Mouse (Mus musculus) intestine, embryonic 16.5 days (tissue): ENCODE measurements around the gene Zfp239. TPM values are rescaled to one million over a fixed set of nuclear protein-coding genes. Genes with fewer than 3 reads are reported as not detected.

Source experiments
- ATAC-seq: fragments of 200-750 bp; cut with Nextera tagmentation; 2 replicates; pipeline ENCODE4 v1.8.0; 2017; ENCODE audit warnings: moderate TSS enrichment, moderate library complexity
- H3K27ac ChIP-seq: fragments of 300-500 bp; sonication (generic); 2 replicates; pipeline ENCODE4 v1.5.1; 2014; ENCODE audit warnings: mild to moderate bottlenecking, low read length
- H3K27me3 ChIP-seq: fragments of 300-500 bp; sonication (generic); replicated peaks from 2 replicates; pipeline ENCODE4 v1.6.1; 2014; ENCODE audit warnings: low read length, control low read depth, mixed read lengths; ENCODE audit not compliant: control insufficient read depth, insufficient read depth
- H3K36me3 ChIP-seq: fragments of 300-500 bp; sonication (generic); 2 replicates; pipeline ENCODE4 v1.6.1; 2014; ENCODE audit warnings: low read length, control low read depth; ENCODE audit not compliant: control insufficient read depth, insufficient read depth
- H3K4me1 ChIP-seq: fragments of 300-500 bp; sonication (generic); 2 replicates; pipeline ENCODE4 v1.6.1; 2014; ENCODE audit warnings: low read length, control low read depth, mixed read lengths; ENCODE audit not compliant: control insufficient read depth, insufficient read depth
- H3K4me2 ChIP-seq: fragments of 300-500 bp; sonication (generic); 2 replicates; pipeline ENCODE4 v1.6.1; 2014; ENCODE audit warnings: low read depth, low read length, control low read depth
- H3K4me3 ChIP-seq: fragments of 300-500 bp; sonication (generic); 2 replicates; pipeline ENCODE4 v1.5.1; 2014; ENCODE audit warnings: mild to moderate bottlenecking, low read length
- H3K9ac ChIP-seq: fragments of 300-500 bp; sonication (generic); 2 replicates; pipeline ENCODE4 v1.6.1; 2014; ENCODE audit warnings: low read depth, low read length
- H3K9me3 ChIP-seq: fragments of 300-500 bp; sonication (generic); 2 replicates; pipeline ENCODE4 v1.6.1; 2016; ENCODE audit warnings: low read length, control low read depth; ENCODE audit not compliant: control insufficient read depth
- WGBS: fragments of 180-500 bp; shearing (Covaris S2); extraction: QIAGEN DNeasy Blood & Tissue Kit; methylation state at CpG from one replicate; pipeline ENCODE4 v1.1.7; 2014; 5-methylcytosine and 5-hydroxymethylcytosine counted together
- polyA plus RNA-seq: library from polyadenylated mRNA; unstranded; fragments of >200 nt; fragmentation: Nextera tagmentation; extraction: Ambion mirVana; gene quantifications from 2 replicates; pipeline ENCODE4 v1.2.1, GENCODE M21; 2015

Zfp239 gene
- polyA plus RNA-seq, 1 experiment from 2014 or later: 5.4 TPM

GRCm38 (mm10) chr6:117914541-117914940 is 52.6 kb downstream of the Zfp239 start:
- Histone ChIP-seq H3K9ac (no peak overlapping the region), H3K9me3 (no peaks in the 10 kb centered on the region), H3K27ac (peak overlapping the region; percentile 37; the same call in 1 of the 2 replicates), H3K36me3 (no peaks in the 10 kb centered on the region), H3K4me1 (peaks cover 27% of the 10 kb centered on the region), H3K4me3 (no peak overlapping the region), H3K4me2 (no peak overlapping the region), H3K27me3 (no peaks in the 10 kb centered on the region)
- no peak for ATAC-seq

GRCm38 (mm10) chr6:117916205-117916736 is 54.4 kb downstream of the Zfp239 start:
- Histone ChIP-seq H3K36me3 (no peaks in the 10 kb centered on the region), H3K9ac (peak overlapping the region; percentile 85), H3K9me3 (no peaks in the 10 kb centered on the region), H3K4me2 (peak overlapping the region; percentile 81), H3K27ac (peak overlapping the region; percentile 99), H3K4me3 (peak overlapping the region; percentile 72), H3K4me1 (peaks cover 22% of the 10 kb centered on the region), H3K27me3 (no peaks in the 10 kb centered on the region)
- WGBS: 2% methylated on average over 12 of the region's 12 CpGs
- ATAC-seq: peak; percentile 22; the same call in 1 of the 2 replicates

GRCm38 (mm10) chr6:117916737-117917426 is 55.0 kb downstream of the Zfp239 start:
- peak overlapping the region; percentile 99 for H3K27ac ChIP-seq
- H3K9ac ChIP-seq: peak overlapping the region; percentile 85
- H3K4me2 ChIP-seq: peak overlapping the region; percentile 81
- no peaks in the 10 kb centered on the region for H3K9me3 ChIP-seq
- peaks cover 21% of the 10 kb centered on the region for H3K4me1 ChIP-seq
- H3K36me3 ChIP-seq: no peaks in the 10 kb centered on the region
- peak overlapping the region; percentile 72 for H3K4me3 ChIP-seq
- peak; percentile 96 for ATAC-seq
- under 1% methylated on average over 62 of the region's 62 CpGs for WGBS
- H3K27me3 ChIP-seq: no peaks in the 10 kb centered on the region

GRCm38 (mm10) chr6:117917576-117917975 is 55.7 kb downstream of the Zfp239 start:
- no peaks in the 10 kb centered on the region for H3K9me3 ChIP-seq
- no peaks in the 10 kb centered on the region for H3K36me3 ChIP-seq
- H3K4me1 ChIP-seq: peaks cover 19% of the 10 kb centered on the region
- under 1% methylated on average over 21 of the region's 21 CpGs for WGBS
- ATAC-seq: peak; percentile 69
- peak overlapping the region; percentile 72 for H3K4me3 ChIP-seq
- no peaks in the 10 kb centered on the region for H3K27me3 ChIP-seq
- H3K4me2 ChIP-seq: peak overlapping the region; percentile 81
- H3K9ac ChIP-seq: peak overlapping the region; percentile 85
- peak overlapping the region; percentile 99 for H3K27ac ChIP-seq

- ATAC-seq: no peak
- Histone ChIP-seq H3K27me3 (no peaks in the 10 kb centered on the region), H3K4me1 (peaks cover 19% of the 10 kb centered on the region), H3K9ac (peak overlapping the region; percentile 85), H3K4me2 (peak overlapping the region; percentile 81), H3K9me3 (no peaks in the 10 kb centered on the region), H3K27ac (peak overlapping the region; percentile 99), H3K4me3 (peak overlapping the region; percentile 72), H3K36me3 (no peaks in the 10 kb centered on the region)
- 10% methylated on average over 5 of the region's 5 CpGs for WGBS
Measured at GRCm38 (mm10) chr6:117918043-117918442, 56.1 kb downstream of the Zfp239 start.

GRCm38 (mm10) chr6:117920659-117921640 is 59.0 kb downstream of the Zfp239 start:
- H3K4me1 ChIP-seq: peaks cover 11% of the 10 kb centered on the region
- no peak overlapping the region for H3K27ac ChIP-seq
- H3K36me3 ChIP-seq: 0 out of 2 replicates have a peak, but pooled peaks cover 2% of the 10 kb centered on the region
- no peaks in the 10 kb centered on the region for H3K9me3 ChIP-seq
- 45% methylated on average over 3 of the region's 3 CpGs for WGBS
- H3K4me2 ChIP-seq: no peak overlapping the region
- no peak for ATAC-seq
- H3K27me3 ChIP-seq: no peaks in the 10 kb centered on the region
- H3K4me3 ChIP-seq: no peak overlapping the region; the same call in 1 of the 2 replicates
- H3K9ac ChIP-seq: no peak overlapping the region

- H3K4me1 ChIP-seq: peaks cover 7% of the 10 kb centered on the region
- H3K36me3 ChIP-seq: peaks cover 2% of the 10 kb centered on the region; the same call in 1 of the 2 replicates
- ATAC-seq: no peak
Measured at GRCm38 (mm10) chr6:117922041-117922440, 60.1 kb downstream of the Zfp239 start.

More at GRCm38 (mm10) chr6:117922041-117922440, 60.1 kb downstream of the Zfp239 start:
- WGBS: 88% methylated on average over 3 of the region's 3 CpGs
- Histone ChIP-seq H3K4me2 (no peak overlapping the region), H3K4me3 (no peak overlapping the region), H3K27me3 (no peaks in the 10 kb centered on the region), H3K9ac (no peak overlapping the region), H3K9me3 (no peaks in the 10 kb centered on the region), H3K27ac (no peak overlapping the region)
